Mouse (Mus musculus): Measurements from ENCODE around the gene Tspan18. TPM values are rescaled to one million over a fixed set of nuclear protein-coding genes. Genes with fewer than 3 reads are reported as not detected.

The Tspan18 gene
- polyA plus RNA-seq, 1 experiment from 2014 or later: 31.2 TPM

DNA sequence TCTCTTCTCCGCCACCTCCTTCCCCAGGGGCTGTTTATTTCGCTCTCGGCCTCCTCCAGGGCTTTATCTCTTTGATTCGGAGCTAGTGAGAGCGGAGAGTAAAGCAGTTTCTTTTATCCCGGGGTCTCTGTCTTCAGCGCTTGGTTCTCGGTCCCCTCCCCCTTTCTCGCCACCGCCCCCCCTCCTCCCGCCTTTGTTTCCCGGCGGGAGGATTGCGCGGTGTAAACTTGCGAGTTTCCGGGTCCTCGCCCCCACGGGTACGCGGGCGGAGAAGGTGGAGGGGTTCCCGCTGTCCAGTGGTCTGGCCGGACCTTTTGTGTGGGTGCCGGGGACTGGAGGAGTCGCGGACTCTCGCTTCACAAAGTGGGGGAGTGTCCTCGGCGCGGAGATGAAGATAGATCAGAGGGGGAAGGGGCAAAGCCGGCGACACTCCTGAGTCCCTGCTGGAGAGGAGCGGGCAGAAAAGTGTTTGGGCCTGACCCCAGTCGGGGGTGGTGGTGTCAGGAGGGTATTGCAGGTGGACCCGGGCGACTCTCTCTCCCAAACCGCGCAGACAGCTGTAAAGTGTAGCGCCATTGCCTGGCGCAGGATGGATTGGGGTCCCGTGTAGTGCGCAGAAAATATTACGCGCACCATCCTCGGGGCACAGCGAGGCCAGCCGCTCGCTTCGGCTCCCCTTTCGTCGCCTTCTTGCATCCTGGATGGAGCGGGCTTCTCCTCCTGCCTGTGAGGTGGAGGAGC, 146.1 kb downstream of the Tspan18 start:
- WGBS: under 1% methylated on average over 53 of the region's 53 CpGs
- Histone ChIP-seq H3K4me1 (replicated peaks) (peaks cover 47% of the 10 kb centered on the region), H3K9me3 (no peaks in the 10 kb centered on the region), H3K27ac (peak overlapping the region; percentile 96), H3K27me3 (peaks cover 11% of the 10 kb centered on the region; the same call in 1 of the 2 replicates), H3K4me3 (replicated peaks) (peak overlapping the region; percentile 95), H3K4me2 (replicated peaks) (peak overlapping the region; percentile 84), H3K36me3 (no peaks in the 10 kb centered on the region), H3K9ac (replicated peaks) (peak overlapping the region; percentile 99)
- peak; percentile 6 for ATAC-seq

- Histone ChIP-seq H3K36me3 (no peaks in the 10 kb centered on the region), H3K4me3 (replicated peaks) (peak within 1 kb of the TSS; percentile 95), H3K4me1 (replicated peaks) (peaks cover 40% of the 10 kb centered on the region), H3K27ac (peak within 1 kb of the TSS; percentile 96), H3K4me2 (replicated peaks) (peak within 1 kb of the TSS; percentile 84), H3K9me3 (no peaks in the 10 kb centered on the region), H3K9ac (replicated peaks) (peak within 1 kb of the TSS; percentile 99), H3K27me3 (peaks cover 11% of the 10 kb centered on the region; the same call in 1 of the 2 replicates)
- peak; percentile 91 for ATAC-seq
- WGBS: under 1% methylated on average over 55 of the region's 69 CpGs
Observed at GRCm38 (mm10) chr2:93187323-93187996, 146.8 kb downstream of the Tspan18 start, which contains the start of gene Trp53i11. Gene Trp53i11 (plus strand): TSS chr2:93187548.

- H3K9me3 ChIP-seq: no peaks in the 10 kb centered on the region
- H3K4me3 ChIP-seq (replicated peaks): no peak overlapping the region
- 82% methylated on average over 11 of the region's 11 CpGs for WGBS
- no peak overlapping the region for H3K9ac ChIP-seq (replicated peaks)
- H3K36me3 ChIP-seq: no peaks in the 10 kb centered on the region
- no peak overlapping the region for H3K4me2 ChIP-seq (replicated peaks)
- peaks cover 14% of the 10 kb centered on the region; the same call in 1 of the 2 replicates for H3K27me3 ChIP-seq
- ATAC-seq: no peak
- no peak overlapping the region for H3K27ac ChIP-seq
- H3K4me1 ChIP-seq (replicated peaks): peaks cover 28% of the 10 kb centered on the region
Observed at GRCm38 (mm10) chr2:93182859-93183258, 151.4 kb downstream of the Tspan18 start.

- ATAC-seq: peak; percentile 51; the same call in 1 of the 2 replicates
- under 1% methylated on average over 41 of the region's 41 CpGs for WGBS
Observed at GRCm38 (mm10) chr2:93180077-93180844, 154.0 kb downstream of the Tspan18 start.

GRCm38 (mm10) chr2:93179603-93180002, 154.7 kb downstream of the Tspan18 start:
- no peaks in the 10 kb centered on the region for H3K36me3 ChIP-seq
- H3K27me3 ChIP-seq: peaks cover 3% of the 10 kb centered on the region; the same call in 1 of the 2 replicates
- H3K4me1 ChIP-seq (replicated peaks): peaks cover 61% of the 10 kb centered on the region
- H3K9me3 ChIP-seq: no peaks in the 10 kb centered on the region
- no peak for ATAC-seq
- H3K4me3 ChIP-seq (replicated peaks): no peak overlapping the region
- WGBS: 48% methylated on average over 5 of the region's 5 CpGs
- H3K4me2 ChIP-seq (replicated peaks): peak overlapping the region; percentile 56; the same call in 1 of the 2 replicates
- peak overlapping the region; percentile 75; the same call in 1 of the 2 replicates for H3K27ac ChIP-seq
- peak overlapping the region; percentile 61 for H3K9ac ChIP-seq (replicated peaks)

More at GRCm38 (mm10) chr2:93180077-93180844, 154.0 kb downstream of the Tspan18 start:
- Histone ChIP-seq H3K9ac (replicated peaks) (peak overlapping the region; percentile 61), H3K4me3 (replicated peaks) (peak overlapping the region; percentile 27), H3K9me3 (no peaks in the 10 kb centered on the region), H3K4me2 (replicated peaks) (peak overlapping the region; percentile 56), H3K36me3 (no peaks in the 10 kb centered on the region), H3K4me1 (replicated peaks) (peaks cover 54% of the 10 kb centered on the region), H3K27me3 (peaks cover 5% of the 10 kb centered on the region; the same call in 1 of the 2 replicates), H3K27ac (peak overlapping the region; percentile 75)

DNA sequence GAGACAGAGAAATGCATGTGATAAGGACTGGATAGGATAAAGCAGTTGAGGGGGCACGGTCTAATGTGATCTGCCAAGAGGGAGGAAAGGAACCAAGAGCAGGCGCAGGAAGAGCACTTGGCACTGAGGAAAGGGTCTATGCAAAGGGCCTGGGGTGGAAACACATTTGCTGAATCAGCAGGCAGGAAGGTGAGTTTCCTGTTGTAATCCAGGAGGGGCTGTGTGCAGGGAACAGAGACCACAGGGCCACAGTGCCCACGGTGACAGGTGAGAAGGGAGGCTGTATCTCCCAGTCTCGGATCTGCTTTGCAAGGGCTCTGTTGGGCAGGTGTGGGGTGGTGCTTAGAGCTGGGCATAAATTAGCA, 156.0 kb downstream of the Tspan18 start:
- no peak for ATAC-seq
- no peak overlapping the region for H3K4me3 ChIP-seq (replicated peaks)
- H3K4me2 ChIP-seq (replicated peaks): no peak overlapping the region
- no peak overlapping the region for H3K9ac ChIP-seq (replicated peaks)
- peaks cover 3% of the 10 kb centered on the region; the same call in 1 of the 2 replicates for H3K27me3 ChIP-seq
- 75% methylated on average over 4 of the region's 4 CpGs for WGBS
- no peaks in the 10 kb centered on the region for H3K9me3 ChIP-seq
- peaks cover 72% of the 10 kb centered on the region for H3K4me1 ChIP-seq (replicated peaks)
- peak overlapping the region; percentile 51; the same call in 1 of the 2 replicates for H3K27ac ChIP-seq
- no peaks in the 10 kb centered on the region for H3K36me3 ChIP-seq

- peaks cover 3% of the 10 kb centered on the region; the same call in 1 of the 2 replicates for H3K27me3 ChIP-seq
- WGBS: 71% methylated on average over 20 of the region's 20 CpGs
- peaks cover 76% of the 10 kb centered on the region for H3K4me1 ChIP-seq (replicated peaks)
- peak overlapping the region; percentile 90 for H3K27ac ChIP-seq
- ATAC-seq: peak; percentile 31
- H3K4me2 ChIP-seq (replicated peaks): no peak overlapping the region
- H3K36me3 ChIP-seq: no peaks in the 10 kb centered on the region
- H3K4me3 ChIP-seq (replicated peaks): no peak overlapping the region
- no peak overlapping the region for H3K9ac ChIP-seq (replicated peaks)
- no peaks in the 10 kb centered on the region for H3K9me3 ChIP-seq
Observed at GRCm38 (mm10) chr2:93177668-93178312, 156.5 kb downstream of the Tspan18 start.

- Histone ChIP-seq H3K9me3 (no peaks in the 10 kb centered on the region), H3K4me2 (replicated peaks) (peak overlapping the region; percentile 19), H3K9ac (replicated peaks) (0 out of 2 replicates have a peak overlapping the region, but pooled peaks have one; percentile 0), H3K4me1 (replicated peaks) (peaks cover 84% of the 10 kb centered on the region), H3K27me3 (peaks cover 3% of the 10 kb centered on the region; the same call in 1 of the 2 replicates), H3K36me3 (no peaks in the 10 kb centered on the region), H3K27ac (peak overlapping the region; percentile 90), H3K4me3 (replicated peaks) (no peak overlapping the region)
- peak; percentile 29 for ATAC-seq
- 2% methylated on average over 17 of the region's 17 CpGs for WGBS
Observed at GRCm38 (mm10) chr2:93176871-93177667, 157.2 kb downstream of the Tspan18 start.

GRCm38 (mm10) chr2:93176193-93176798, 158.0 kb downstream of the Tspan18 start:
- no peaks in the 10 kb centered on the region for H3K9me3 ChIP-seq
- peaks cover 91% of the 10 kb centered on the region for H3K4me1 ChIP-seq (replicated peaks)
- no peak overlapping the region for H3K4me3 ChIP-seq (replicated peaks)
- 21% methylated on average over 4 of the region's 4 CpGs for WGBS
- peaks cover 3% of the 10 kb centered on the region; the same call in 1 of the 2 replicates for H3K27me3 ChIP-seq
- peak overlapping the region; percentile 90 for H3K27ac ChIP-seq
- H3K4me2 ChIP-seq (replicated peaks): peak overlapping the region; percentile 19
- no peaks in the 10 kb centered on the region for H3K36me3 ChIP-seq
- ATAC-seq: peak; percentile 1; the same call in 1 of the 2 replicates
- H3K9ac ChIP-seq (replicated peaks): no peak overlapping the region

DNA sequence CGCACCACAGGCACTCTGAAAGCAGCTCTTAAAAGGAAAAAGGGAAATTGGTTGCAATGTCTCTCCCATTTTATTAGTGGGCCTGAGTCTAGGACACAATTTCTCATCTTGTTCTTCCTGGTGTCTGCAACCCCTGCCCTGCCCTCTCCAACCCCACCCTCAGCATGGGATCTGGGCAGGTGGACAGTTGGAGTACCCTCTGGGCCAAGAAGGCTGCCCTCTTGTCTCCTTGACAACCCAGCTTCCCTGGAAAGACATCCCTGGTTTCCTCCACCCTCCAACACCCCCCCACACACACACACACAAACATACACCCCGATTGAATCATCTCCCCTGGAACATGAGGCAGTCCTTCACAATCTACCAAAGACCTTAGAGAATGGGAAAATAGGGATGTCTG, 158.6 kb downstream of the Tspan18 start:
- H3K36me3 ChIP-seq: no peaks in the 10 kb centered on the region
- WGBS: 60% methylated on average over 2 of the region's 2 CpGs
- no peak overlapping the region for H3K4me2 ChIP-seq (replicated peaks)
- peaks cover 97% of the 10 kb centered on the region for H3K4me1 ChIP-seq (replicated peaks)
- no peak overlapping the region for H3K9ac ChIP-seq (replicated peaks)
- no peak overlapping the region for H3K4me3 ChIP-seq (replicated peaks)
- H3K9me3 ChIP-seq: no peaks in the 10 kb centered on the region
- H3K27ac ChIP-seq: peak overlapping the region; percentile 90
- ATAC-seq: no peak
- peaks cover 3% of the 10 kb centered on the region; the same call in 1 of the 2 replicates for H3K27me3 ChIP-seq

All from midbrain, embryonic 13.5 days (tissue).